23 mouse cellular contexts compared by ENCODE assay signal in the genomic region with DNA sequence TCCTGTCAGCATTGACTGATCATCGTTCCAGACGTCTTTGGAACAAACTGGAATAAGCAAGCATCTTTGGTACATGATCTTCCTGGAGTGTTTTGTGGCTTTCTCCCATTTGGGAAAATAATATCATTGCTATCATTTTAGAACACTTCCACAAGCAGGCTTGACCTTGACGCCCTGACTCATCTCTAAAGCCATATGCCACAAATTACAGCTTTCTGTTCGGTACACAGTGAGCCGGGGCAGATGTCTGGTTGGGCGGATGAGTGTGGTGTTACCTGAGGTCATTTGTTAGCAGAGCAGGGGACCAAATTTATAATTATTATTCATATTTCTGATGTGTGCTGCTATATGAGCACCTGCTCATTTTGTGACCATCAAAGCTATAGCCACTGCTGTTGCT.
"Had no signal": no experiment of that assay in that cellular context is flagged by ENCODE, and none has a peak within 500 bp of the region (broad histone marks: within the 10 kb centered on the region; RNA-seq: fewer than 3 reads in every experiment).

No protein-coding gene starts in this region.

- H3K27ac ChIP-seq: kidney, postnatal 0 days; limb, embryonic 10.5 days; limb, embryonic 13.5 days; liver, embryonic 12.5 days; liver, embryonic 15.5 days; lung, embryonic 15.5 days; neural tube, embryonic 12.5 days; neural tube, embryonic 15.5 days; stomach, postnatal 0 days had no signal

- H3K4me1 ChIP-seq: limb, embryonic 13.5 days; liver, embryonic 12.5 days; liver, embryonic 15.5 days; lung, embryonic 15.5 days had no signal

- H3K36me3 ChIP-seq: limb, embryonic 10.5 days; limb, embryonic 13.5 days; liver, embryonic 12.5 days; liver, embryonic 15.5 days; lung, embryonic 15.5 days; neural tube, embryonic 12.5 days; neural tube, embryonic 15.5 days had no signal

- H3K27me3 ChIP-seq: limb, embryonic 13.5 days; liver, embryonic 12.5 days; liver, embryonic 15.5 days; lung, embryonic 15.5 days; neural tube, embryonic 12.5 days; neural tube, embryonic 15.5 days had no signal

- H3K9ac ChIP-seq: limb, embryonic 13.5 days; liver, embryonic 12.5 days; liver, embryonic 15.5 days; lung, embryonic 15.5 days; neural tube, embryonic 12.5 days; neural tube, embryonic 15.5 days had no signal

- ATAC-seq: liver, embryonic 12.5 days had no signal

- H3K9me3 ChIP-seq: limb, embryonic 10.5 days; limb, embryonic 13.5 days; liver, embryonic 12.5 days; liver, embryonic 15.5 days; lung, embryonic 15.5 days; neural tube, embryonic 12.5 days; neural tube, embryonic 15.5 days had no signal

- H3K4me3 ChIP-seq: limb, embryonic 10.5 days; limb, embryonic 13.5 days; liver, embryonic 12.5 days; liver, embryonic 15.5 days; lung, embryonic 15.5 days; neural tube, embryonic 12.5 days; neural tube, embryonic 15.5 days had no signal

- H3K4me2 ChIP-seq: limb, embryonic 13.5 days; liver, embryonic 12.5 days; liver, embryonic 15.5 days; lung, embryonic 15.5 days; midbrain, embryonic 11.5 days; neural tube, embryonic 12.5 days; neural tube, embryonic 15.5 days had no signal

- DNase-seq: kidney, adult 18-20 months; kidney, adult 9 months; kidney, postnatal 25 days; liver; lung, adult 18-20 months; lung, postnatal 10 days; lung, postnatal 36 days; right cerebral cortex, adult 18-20 months; right cerebral cortex, postnatal 14 days; right cerebral cortex, postnatal 4 days; thymus, adult 2 months; thymus, postnatal 14 days; thymus, postnatal 4 days had no signal
